Mouse (Mus musculus) gastrocnemius, postnatal 10 days (tissue): ENCODE measurements around the gene Tcf7l2. TPM values are rescaled to one million over a fixed set of nuclear protein-coding genes. Genes with fewer than 3 reads are reported as not detected.

ENCODE experiments used
- DNase-seq: peaks from one replicate; pipeline ENCODE4 v3.0.0; 2021; ENCODE audit warnings: mixed read lengths
- total RNA-seq, 2 experiments: library from RNA; stranded (reverse); gene quantifications; 2 replicates each; pipeline ENCODE4 v1.2.3; 2021

Gene Tcf7l2
- total RNA-seq, 2 experiments from 2014 or later = 18.2 to 27.3 TPM

- DNase-seq = no peak
Observed at GRCm38 (mm10) chr19:55861746-55862145, 120.1 kb downstream of the Tcf7l2 start.

DNA sequence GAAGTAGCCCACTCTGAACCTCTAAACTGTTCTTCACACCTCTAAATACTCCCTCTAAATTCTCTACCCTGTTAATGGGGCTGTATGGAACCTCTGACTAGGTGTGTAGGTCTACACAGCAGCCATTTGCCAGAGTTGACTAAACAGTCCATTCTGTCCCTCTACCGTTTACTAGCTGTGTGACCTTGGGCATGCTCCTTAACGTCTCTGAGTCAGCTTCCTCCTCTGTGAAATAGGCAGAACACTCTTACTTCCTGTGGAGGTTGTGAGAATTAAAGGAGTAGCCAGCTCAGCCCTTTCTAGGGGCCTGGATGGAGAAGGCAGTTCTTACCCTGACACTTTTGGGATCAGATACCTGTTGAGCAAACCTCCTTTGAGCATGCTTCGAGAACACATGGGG is 120.9 kb downstream of the Tcf7l2 start:
- no peak for DNase-seq

DNA sequence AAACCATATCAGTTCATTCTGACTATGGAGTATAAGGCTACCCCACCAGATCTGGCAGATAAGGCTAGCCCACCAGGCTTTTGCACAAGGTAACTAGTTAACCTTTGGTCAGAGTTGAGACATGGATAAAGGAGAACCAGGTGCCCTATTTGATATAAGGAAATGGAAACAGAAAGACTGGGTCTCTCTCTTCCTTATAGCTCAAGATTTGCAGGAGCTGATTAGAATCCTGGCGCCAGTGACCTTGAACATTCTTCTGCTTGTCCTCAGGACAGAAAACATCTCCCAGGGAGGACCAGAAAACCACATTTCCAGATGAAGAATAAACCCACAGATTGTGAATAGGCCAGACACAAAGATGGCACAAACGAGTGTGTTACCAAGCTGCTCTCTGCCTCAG is 123.4 kb downstream of the Tcf7l2 start:
- DNase-seq = no peak

- no peak for DNase-seq
Observed at GRCm38 (mm10) chr19:55865774-55866578, 124.4 kb downstream of the Tcf7l2 start.

DNA sequence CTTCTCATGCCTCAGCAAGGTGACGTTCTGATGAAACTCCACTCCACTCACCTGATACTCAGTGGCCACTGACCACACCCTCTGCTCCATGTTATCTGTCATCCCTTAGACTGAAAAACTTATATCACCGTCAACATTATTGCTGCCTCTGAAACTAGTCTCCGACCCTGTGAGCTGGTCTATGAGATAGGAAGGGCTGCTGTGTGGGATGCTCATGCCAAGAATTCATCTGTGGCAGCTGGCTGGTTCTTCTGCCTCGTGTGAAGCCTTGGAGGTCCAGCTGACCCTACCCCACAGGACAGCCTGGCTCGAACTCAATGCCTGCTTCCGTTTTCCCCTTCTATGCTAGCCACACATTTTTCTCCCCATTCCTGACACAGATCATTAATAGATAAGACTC is 125.6 kb downstream of the Tcf7l2 start:
- DNase-seq = no peak

DNA sequence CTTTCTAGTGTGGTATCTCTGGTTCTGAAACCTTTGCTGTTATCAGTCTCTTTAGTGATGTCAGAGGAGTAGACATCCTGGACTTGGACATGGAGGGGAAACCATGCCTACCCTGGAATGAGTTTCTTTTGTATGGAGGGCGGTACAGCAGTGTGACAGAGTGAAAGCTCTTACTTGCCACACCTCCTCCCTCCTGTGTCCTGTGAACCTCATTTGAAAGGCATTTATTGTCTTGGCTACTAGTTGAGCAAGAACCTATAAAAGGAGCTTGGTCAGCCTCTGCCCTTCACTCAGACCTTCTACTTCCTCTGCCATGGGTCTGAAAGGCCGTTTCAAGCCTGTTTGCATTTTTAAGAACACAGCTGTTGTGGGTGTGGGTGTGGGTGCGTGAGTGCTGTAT is 126.3 kb downstream of the Tcf7l2 start:
- no peak for DNase-seq

DNA sequence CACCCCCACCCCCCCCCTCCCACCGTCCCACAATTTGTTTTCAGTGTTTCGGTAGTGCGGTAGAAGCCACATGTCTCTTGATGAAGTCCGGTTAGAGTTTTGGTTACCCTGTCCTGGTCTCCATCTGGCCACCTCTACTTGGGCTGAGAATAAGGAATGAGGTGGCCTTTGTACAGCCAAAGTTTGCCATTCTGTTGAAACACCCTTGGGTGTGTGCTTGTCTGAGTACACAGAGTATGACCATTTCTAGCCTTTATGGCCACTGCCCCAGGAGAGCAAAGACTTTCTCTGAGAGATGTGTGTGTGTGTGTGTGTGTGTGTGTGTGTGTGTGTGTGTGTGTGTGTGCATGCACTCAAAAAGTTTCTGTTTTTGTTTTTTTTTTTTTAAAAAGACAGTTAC is 127.0 kb downstream of the Tcf7l2 start:
- DNase-seq = no peak

GRCm38 (mm10) chr19:55870825-55871224 is 129.2 kb downstream of the Tcf7l2 start:
- DNase-seq = no peak

DNA sequence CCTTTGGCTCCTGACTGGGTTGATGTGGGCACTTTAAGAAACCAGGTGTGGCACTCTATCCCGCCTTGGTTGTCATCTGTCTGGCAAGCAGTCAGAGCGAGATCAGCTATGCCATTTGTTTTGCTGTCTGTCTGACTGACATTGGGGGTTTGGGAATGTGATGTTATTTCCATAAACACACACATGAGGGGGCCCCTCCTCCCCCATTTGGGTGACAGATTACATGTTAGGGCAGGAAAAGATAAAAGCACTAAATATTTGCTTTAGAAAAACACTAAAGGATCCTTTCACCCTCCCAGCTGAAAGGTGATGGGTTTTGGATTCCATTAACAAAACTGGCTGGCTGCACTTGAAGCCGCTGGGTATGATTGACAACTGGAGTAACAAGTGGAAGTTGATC is 129.9 kb downstream of the Tcf7l2 start:
- no peak for DNase-seq

- DNase-seq = no peak
Observed at GRCm38 (mm10) chr19:55873221-55873620, 131.6 kb downstream of the Tcf7l2 start.

DNA sequence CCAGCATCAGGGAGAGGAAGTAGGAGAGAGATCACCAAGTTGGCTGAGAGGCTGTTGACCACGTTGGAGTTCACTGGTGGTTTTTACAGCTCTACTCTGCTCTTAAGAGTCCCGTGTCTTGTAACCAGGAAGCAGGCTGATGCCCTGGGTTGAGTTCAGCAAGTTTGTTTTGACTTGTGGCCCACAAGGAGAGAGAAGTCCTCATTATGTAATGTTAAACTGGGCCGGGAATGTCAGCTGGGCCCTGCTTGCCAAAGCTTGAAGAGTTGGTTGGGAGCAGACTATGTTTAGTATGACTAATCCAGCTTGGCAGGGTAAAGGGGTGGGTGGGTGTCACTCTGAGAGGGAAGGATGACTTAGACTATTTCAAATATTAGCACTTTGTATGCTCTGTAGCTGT is 134.9 kb downstream of the Tcf7l2 start:
- no peak for DNase-seq

DNA sequence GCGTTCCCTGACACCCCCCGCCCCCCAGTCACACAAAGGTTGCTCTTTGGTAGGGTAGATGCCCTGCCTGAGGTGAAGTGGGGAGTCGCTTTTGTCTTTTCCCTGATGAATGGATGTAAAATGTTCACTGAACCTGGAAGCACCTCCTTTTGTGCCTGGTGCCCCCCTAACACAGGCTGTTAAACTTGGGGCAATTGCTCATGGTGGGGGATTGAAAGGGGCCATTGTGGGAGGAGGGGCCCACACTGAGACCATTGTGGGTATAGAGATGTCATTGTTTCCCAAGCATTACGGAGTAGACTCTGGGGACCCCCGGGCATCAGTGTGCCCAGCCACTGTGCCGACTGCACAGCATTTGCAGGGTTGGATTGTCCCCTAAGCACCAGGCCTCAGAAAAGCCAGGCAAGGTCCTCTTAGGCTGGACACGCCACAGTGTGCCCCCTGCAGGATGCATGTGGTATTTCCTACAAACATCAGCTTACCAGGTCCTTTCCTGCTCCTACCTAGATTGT is 135.8 kb downstream of the Tcf7l2 start:
- peak; percentile 74 for DNase-seq

GRCm38 (mm10) chr19:55880664-55881359 is 139.2 kb downstream of the Tcf7l2 start:
- no peak for DNase-seq

DNA sequence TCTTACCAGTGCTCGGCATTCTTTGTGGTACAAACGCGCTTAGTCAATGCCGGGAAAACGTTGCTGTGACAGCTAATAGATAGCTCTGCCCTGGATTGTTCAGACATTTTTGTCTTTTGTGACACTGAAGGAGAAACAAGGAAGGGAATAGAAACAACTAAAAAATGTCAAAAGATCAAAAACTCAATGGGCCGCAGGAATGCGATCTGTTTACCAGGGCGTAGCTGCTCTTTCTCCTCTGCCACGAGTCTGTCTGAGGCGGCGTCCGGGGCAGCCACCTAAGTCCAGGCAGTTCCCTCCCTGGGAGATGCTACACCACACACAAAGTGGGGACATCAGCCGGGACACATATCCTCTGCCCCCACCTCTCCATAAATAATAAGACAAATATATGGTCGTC is 144.9 kb downstream of the Tcf7l2 start:
- DNase-seq = no peak

GRCm38 (mm10) chr19:55891692-55892183 is 150.1 kb downstream of the Tcf7l2 start:
- DNase-seq = no peak

- DNase-seq = no peak
Observed at GRCm38 (mm10) chr19:55893557-55893956, 151.9 kb downstream of the Tcf7l2 start.

DNA sequence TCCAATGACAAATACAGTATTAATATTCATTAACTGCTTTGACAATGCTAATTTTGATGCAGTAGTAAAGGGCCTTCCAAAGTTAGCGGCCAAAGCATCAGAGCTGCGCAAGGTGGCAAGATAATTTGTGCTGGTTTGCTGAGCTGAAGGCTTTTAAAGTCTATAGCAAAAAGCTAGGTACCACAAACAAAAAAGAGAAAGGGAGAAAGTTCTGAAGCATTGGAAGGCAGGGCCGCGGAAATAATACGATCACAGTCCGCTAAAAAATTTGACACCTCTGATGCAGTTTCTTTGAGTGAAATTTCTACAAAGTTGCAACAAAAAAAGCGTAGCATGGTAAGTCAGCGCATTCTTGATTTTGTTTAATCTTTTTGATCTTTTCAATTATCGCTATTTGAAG is 152.8 kb downstream of the Tcf7l2 start:
- DNase-seq = no peak

GRCm38 (mm10) chr19:55895317-55895716 is 153.7 kb downstream of the Tcf7l2 start:
- peak; percentile 67 for DNase-seq

GRCm38 (mm10) chr19:55895807-55896420 is 154.3 kb downstream of the Tcf7l2 start:
- no peak for DNase-seq

DNA sequence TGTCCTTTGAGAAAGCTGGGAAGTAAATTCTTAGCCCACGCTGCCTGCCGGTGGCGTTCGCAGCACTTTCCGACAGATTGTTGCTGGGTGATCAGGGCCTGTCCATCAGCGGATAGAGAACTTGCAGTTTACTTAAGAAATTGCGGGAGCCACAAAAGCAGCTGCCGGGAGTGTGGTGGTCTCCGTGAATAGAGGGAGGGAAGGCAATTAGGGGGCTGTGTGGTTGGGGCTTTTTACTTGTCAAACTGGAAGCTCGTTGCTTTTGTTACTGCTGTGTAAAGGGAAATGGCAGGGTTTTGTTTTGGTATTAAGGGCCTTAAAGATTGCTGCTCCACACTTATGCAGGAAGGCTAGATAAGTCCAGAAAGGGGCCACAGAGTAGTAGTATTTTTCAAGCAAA is 155.0 kb downstream of the Tcf7l2 start:
- DNase-seq = no peak

DNA sequence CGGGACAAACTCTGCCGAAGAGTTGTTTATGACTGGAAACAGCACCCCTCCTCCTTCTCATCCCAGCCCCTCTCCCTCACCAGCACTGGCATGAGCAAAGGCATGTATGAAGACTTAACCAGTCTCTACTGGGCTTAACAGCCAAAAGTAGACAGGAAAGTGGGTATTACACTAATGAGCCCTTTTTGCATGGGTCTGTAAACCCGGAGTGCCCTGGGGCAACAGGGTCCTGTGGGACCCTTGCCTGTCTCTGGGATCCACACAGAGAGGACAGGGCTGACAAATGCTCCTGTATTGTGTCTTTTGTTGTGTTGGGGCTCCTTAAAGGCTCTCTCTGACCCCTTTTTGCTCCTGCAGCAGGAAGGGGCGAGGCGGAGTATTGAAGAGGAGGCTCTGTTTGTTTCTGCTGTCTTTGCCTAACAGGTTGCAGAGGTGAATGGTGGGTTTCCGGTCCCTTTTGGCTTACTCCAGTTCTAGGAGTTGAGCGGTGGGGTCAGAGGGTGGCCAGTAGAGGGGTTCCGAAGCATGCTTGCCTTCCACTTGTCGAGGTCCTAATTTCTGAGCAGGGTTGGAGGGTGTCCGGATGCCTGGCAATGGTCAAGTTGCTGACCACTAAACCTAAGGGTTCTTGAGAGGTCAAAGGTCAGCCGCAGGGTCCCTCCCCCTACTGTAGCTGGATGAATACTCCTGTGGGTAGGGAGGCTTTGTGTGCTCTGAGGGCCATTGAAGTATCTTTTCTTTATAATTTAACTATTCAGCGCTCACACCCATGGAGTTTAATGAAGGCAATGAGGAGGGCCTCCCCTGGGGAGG is 161.2 kb downstream of the Tcf7l2 start:
- DNase-seq = no peak

- no peak for DNase-seq
Observed at GRCm38 (mm10) chr19:55909039-55909438, 167.4 kb downstream of the Tcf7l2 start.
